Mouse (Mus musculus): ENCODE measurements around the gene Fignl1. TPM values are rescaled to one million over a fixed set of nuclear protein-coding genes. Genes with fewer than 3 reads are reported as not detected.

Fignl1 gene
- total RNA-seq (2021): 1 to 10 TPM; 1.3 to 2.7 TPM
- polyA plus RNA-seq (2012; rRNA removed): 0.20 and 0.22 TPM in 2 replicates
- long read RNA-seq, partial matches to known transcripts: 0 of 4 reads
- long read RNA-seq, other reads (novel, unspliced or antisense): 0 of 4 reads

- DNase-seq: peak; percentile 97
Measured at GRCm38 (mm10) chr11:11808820-11809403, at the start of gene Fignl1. Fignl1 (minus strand) TSS chr11:11808962.

GRCm38 (mm10) chr11:11856959-11857358 is 48.2 kb upstream of the Fignl1 start:
- no peak for DNase-seq

GRCm38 (mm10) chr11:11855685-11856131 is 46.9 kb upstream of the Fignl1 start:
- no peak for DNase-seq

- no peak for DNase-seq
Measured at GRCm38 (mm10) chr11:11855061-11855672, 46.4 kb upstream of the Fignl1 start.

- DNase-seq: no peak
Measured at GRCm38 (mm10) chr11:11853731-11854461, 45.1 kb upstream of the Fignl1 start.

- no peak for DNase-seq
Measured at GRCm38 (mm10) chr11:11851957-11852505, 43.3 kb upstream of the Fignl1 start.

- no peak for DNase-seq
Measured at GRCm38 (mm10) chr11:11850476-11851267, 41.9 kb upstream of the Fignl1 start.

GRCm38 (mm10) chr11:11849513-11850311 is 41.0 kb upstream of the Fignl1 start:
- DNase-seq: no peak

- no peak for DNase-seq
Measured at GRCm38 (mm10) chr11:11848467-11848866, 39.7 kb upstream of the Fignl1 start.

GRCm38 (mm10) chr11:11845044-11845443 is 36.3 kb upstream of the Fignl1 start:
- DNase-seq: peak; percentile 52

- peak; percentile 94 for DNase-seq
Measured at GRCm38 (mm10) chr11:11844367-11844971, 35.7 kb upstream of the Fignl1 start.

GRCm38 (mm10) chr11:11841590-11841989 is 32.8 kb upstream of the Fignl1 start:
- no peak for DNase-seq

GRCm38 (mm10) chr11:11840746-11841145 is 32.0 kb upstream of the Fignl1 start:
- DNase-seq: no peak

GRCm38 (mm10) chr11:11839874-11840273 is 31.1 kb upstream of the Fignl1 start:
- no peak for DNase-seq

- DNase-seq: no peak
Measured at GRCm38 (mm10) chr11:11837384-11837783, 28.6 kb upstream of the Fignl1 start.

GRCm38 (mm10) chr11:11836713-11837370 is 28.1 kb upstream of the Fignl1 start:
- DNase-seq: peak; percentile 69

GRCm38 (mm10) chr11:11836262-11836661 is 27.5 kb upstream of the Fignl1 start:
- no peak for DNase-seq

GRCm38 (mm10) chr11:11835791-11836190 is 27.0 kb upstream of the Fignl1 start:
- no peak for DNase-seq

GRCm38 (mm10) chr11:11835361-11835760 is 26.6 kb upstream of the Fignl1 start:
- no peak for DNase-seq

GRCm38 (mm10) chr11:11833100-11833499 is 24.3 kb upstream of the Fignl1 start:
- peak; percentile 25 for DNase-seq

Data from adrenal gland, adult 2 months (tissue).